Mouse (Mus musculus) limb, embryonic 11.5 days (tissue): Measurements from ENCODE around the gene Lpcat3. TPM values are rescaled to one million over a fixed set of nuclear protein-coding genes. Genes with fewer than 3 reads are reported as not detected.
"Not testable (repeated sequence)": the region's sequence is repeated elsewhere in the genome, so short reads cannot be mapped to it uniquely, and the experiment has no call there.

Experiments
- ATAC-seq: fragments of 200-750 bp; cut with Nextera tagmentation; 2 replicates; pipeline ENCODE4 v1.8.0; 2017; ENCODE audit warnings: low read depth; ENCODE audit not compliant: insufficient number of reproducible peaks, low FRiP score, low TSS enrichment
- DNase-seq: peaks from one replicate; pipeline ENCODE4 v3.0.0-alpha.2; 2015; ENCODE audit warnings: low spot score
- H3K27ac ChIP-seq: fragments of 300-500 bp; sonication (generic); replicated peaks from 2 replicates; pipeline ENCODE4 v1.5.1; 2014; ENCODE audit warnings: low read depth, mild to moderate bottlenecking, low read length
- H3K27me3 ChIP-seq: fragments of 300-500 bp; sonication (generic); 2 replicates; pipeline ENCODE4 v1.6.1; 2014; ENCODE audit warnings: mild to moderate bottlenecking, low read length, mixed read lengths; ENCODE audit not compliant: control insufficient read depth, insufficient read depth
- H3K36me3 ChIP-seq: fragments of 300-500 bp; sonication (generic); 2 replicates; pipeline ENCODE4 v1.6.1; 2014; ENCODE audit warnings: mild to moderate bottlenecking, low read length, moderate library complexity, mixed read lengths; ENCODE audit not compliant: control insufficient read depth, insufficient read depth
- H3K4me1 ChIP-seq: fragments of 300-500 bp; sonication (generic); 2 replicates; pipeline ENCODE4 v1.6.1; 2014; ENCODE audit warnings: low read length, mixed read lengths; ENCODE audit not compliant: control insufficient read depth, insufficient read depth
- H3K4me2 ChIP-seq: fragments of 300-500 bp; sonication (generic); 2 replicates; pipeline ENCODE4 v1.6.1; 2014; ENCODE audit warnings: low read depth, mild to moderate bottlenecking, moderate library complexity; ENCODE audit not compliant: severe bottlenecking
- H3K4me3 ChIP-seq: fragments of 300-500 bp; sonication (generic); 2 replicates; pipeline ENCODE4 v1.5.1; 2014; ENCODE audit warnings: low read depth, low read length
- H3K9ac ChIP-seq: fragments of 300-500 bp; sonication (generic); 2 replicates; pipeline ENCODE4 v1.6.1; 2014; ENCODE audit warnings: mild to moderate bottlenecking, low read length
- H3K9me3 ChIP-seq: fragments of 300-500 bp; sonication (generic); 2 replicates; pipeline ENCODE4 v1.6.1; 2016; ENCODE audit warnings: low read length; ENCODE audit not compliant: control insufficient read depth
- WGBS: fragments of 180-500 bp; shearing (Covaris S2); extraction: QIAGEN DNeasy Blood & Tissue Kit; methylation state at CpG from one replicate; pipeline ENCODE4 v1.1.7; 2014; 5-methylcytosine and 5-hydroxymethylcytosine counted together
- polyA plus RNA-seq: library from polyadenylated mRNA; unstranded; fragments of >200 nt; fragmentation: Nextera tagmentation; extraction: Ambion mirVana; gene quantifications from 2 replicates; pipeline ENCODE4 v1.2.1, GENCODE M21; 2014

Gene Lpcat3
- polyA plus RNA-seq, 1 experiment from 2014 or later = 46.1 TPM

- ATAC-seq, H3K9me3 ChIP-seq, H3K4me1 ChIP-seq, H3K27ac ChIP-seq, H3K4me3 ChIP-seq, H3K36me3 ChIP-seq, H3K27me3 ChIP-seq, DNase-seq, H3K9ac ChIP-seq, H3K4me2 ChIP-seq: not testable (repeated sequence)
- WGBS = 82% methylated on average over 6 of the region's 6 CpGs
Measured at GRCm38 (mm10) chr6:124682291-124682690, 19.5 kb downstream of the Lpcat3 start.

- H3K9ac ChIP-seq = no peak overlapping the region
- no peaks in the 10 kb centered on the region for H3K9me3 ChIP-seq
- 69% methylated on average over 14 of the region's 14 CpGs for WGBS
- ATAC-seq = no peak
- no peaks in the 10 kb centered on the region for H3K27me3 ChIP-seq
- no peak overlapping the region for H3K27ac ChIP-seq
- no peak overlapping the region for H3K4me3 ChIP-seq
- no peaks in the 10 kb centered on the region for H3K36me3 ChIP-seq
- no peak overlapping the region for H3K4me2 ChIP-seq
- no peaks in the 10 kb centered on the region for H3K4me1 ChIP-seq
- no peak for DNase-seq
Measured at GRCm38 (mm10) chr6:124683591-124684417, 21.0 kb downstream of the Lpcat3 start.

GRCm38 (mm10) chr6:124685606-124686386 is 23.0 kb downstream of the Lpcat3 start:
- no peaks in the 10 kb centered on the region for H3K36me3 ChIP-seq
- H3K4me3 ChIP-seq = no peak overlapping the region
- WGBS = 91% methylated on average over 12 of the region's 12 CpGs
- DNase-seq (no peak), ATAC-seq (no peak)
- H3K4me1 ChIP-seq = no peaks in the 10 kb centered on the region
- no peak overlapping the region for H3K27ac ChIP-seq
- H3K27me3 ChIP-seq = no peaks in the 10 kb centered on the region
- no peak overlapping the region for H3K9ac ChIP-seq
- H3K4me2 ChIP-seq = no peak overlapping the region
- no peaks in the 10 kb centered on the region for H3K9me3 ChIP-seq

GRCm38 (mm10) chr6:124686644-124687043 is 23.8 kb downstream of the Lpcat3 start:
- H3K9me3 ChIP-seq, H3K27ac ChIP-seq, ATAC-seq, DNase-seq, H3K9ac ChIP-seq, H3K36me3 ChIP-seq, H3K27me3 ChIP-seq, H3K4me3 ChIP-seq, H3K4me2 ChIP-seq, H3K4me1 ChIP-seq: not testable (repeated sequence)
- WGBS = 93% methylated on average over 1 of the region's 1 CpGs

GRCm38 (mm10) chr6:124688151-124688758 is 25.4 kb downstream of the Lpcat3 start:
- H3K9ac ChIP-seq = no peak overlapping the region
- H3K27ac ChIP-seq = no peak overlapping the region
- WGBS = 90% methylated on average over 8 of the region's 8 CpGs
- ATAC-seq = no peak
- H3K36me3 ChIP-seq = no peaks in the 10 kb centered on the region
- no peaks in the 10 kb centered on the region for H3K9me3 ChIP-seq
- H3K4me3 ChIP-seq = no peak overlapping the region
- H3K27me3 ChIP-seq = no peaks in the 10 kb centered on the region
- no peaks in the 10 kb centered on the region for H3K4me1 ChIP-seq
- no peak for DNase-seq
- no peak overlapping the region for H3K4me2 ChIP-seq

- ATAC-seq = no peak
- DNase-seq = no peak
- H3K27ac ChIP-seq = no peak overlapping the region
- no peak overlapping the region for H3K4me2 ChIP-seq
- 90% methylated on average over 3 of the region's 3 CpGs for WGBS
- no peaks in the 10 kb centered on the region for H3K4me1 ChIP-seq
- no peaks in the 10 kb centered on the region for H3K36me3 ChIP-seq
- no peaks in the 10 kb centered on the region for H3K9me3 ChIP-seq
- H3K9ac ChIP-seq = no peak overlapping the region
- H3K27me3 ChIP-seq = no peaks in the 10 kb centered on the region
- H3K4me3 ChIP-seq = no peak overlapping the region
Measured at GRCm38 (mm10) chr6:124689011-124689410, 26.2 kb downstream of the Lpcat3 start.

GRCm38 (mm10) chr6:124690517-124690916 is 27.7 kb downstream of the Lpcat3 start:
- H3K4me2 ChIP-seq = no peak overlapping the region
- H3K4me3 ChIP-seq = no peak overlapping the region
- no peaks in the 10 kb centered on the region for H3K9me3 ChIP-seq
- no peaks in the 10 kb centered on the region for H3K4me1 ChIP-seq
- no peak overlapping the region for H3K27ac ChIP-seq
- no peak for ATAC-seq
- no peaks in the 10 kb centered on the region for H3K27me3 ChIP-seq
- H3K36me3 ChIP-seq = no peaks in the 10 kb centered on the region
- H3K9ac ChIP-seq = no peak overlapping the region
- 94% methylated on average over 3 of the region's 3 CpGs for WGBS
- DNase-seq = no peak

- no peaks in the 10 kb centered on the region for H3K4me1 ChIP-seq
- no peak overlapping the region for H3K9ac ChIP-seq
- DNase-seq = no peak
- H3K4me2 ChIP-seq = no peak overlapping the region
- no peaks in the 10 kb centered on the region for H3K36me3 ChIP-seq
- no peak overlapping the region for H3K4me3 ChIP-seq
- no peaks in the 10 kb centered on the region for H3K27me3 ChIP-seq
- no peak overlapping the region for H3K27ac ChIP-seq
- WGBS = 76% methylated on average over 15 of the region's 15 CpGs
- no peak; the same call in 1 of the 2 replicates for ATAC-seq
- H3K9me3 ChIP-seq = no peaks in the 10 kb centered on the region
Measured at GRCm38 (mm10) chr6:124693243-124693981, 30.6 kb downstream of the Lpcat3 start.
